Mouse (Mus musculus) left cerebral cortex, postnatal 14 days (tissue): ENCODE results near the gene Hcn3. TPM values are rescaled to one million over a fixed set of nuclear protein-coding genes. Genes with fewer than 3 reads are reported as not detected.

Experiments used
- DNase-seq, 2 experiments: peaks; one replicate each; pipeline ENCODE4 v3.0.0; 2021 to 2022; ENCODE audit warnings: low spot score in 2 of 2, mixed read lengths in 1 of 2
- intact Hi-C: fragments of 180-260 bp; cut with DNase I; formaldehyde crosslinking; loops from one replicate; pipeline ENCODE4 v1.15.1; 2025
- total RNA-seq, 2 experiments: library from RNA; stranded (reverse); gene quantifications; 2 replicates each; pipeline ENCODE4 v1.2.3; 2021

The Hcn3 gene
- total RNA-seq, 2 experiments from 2014 or later, result 20.4 to 25.1 TPM

DNA sequence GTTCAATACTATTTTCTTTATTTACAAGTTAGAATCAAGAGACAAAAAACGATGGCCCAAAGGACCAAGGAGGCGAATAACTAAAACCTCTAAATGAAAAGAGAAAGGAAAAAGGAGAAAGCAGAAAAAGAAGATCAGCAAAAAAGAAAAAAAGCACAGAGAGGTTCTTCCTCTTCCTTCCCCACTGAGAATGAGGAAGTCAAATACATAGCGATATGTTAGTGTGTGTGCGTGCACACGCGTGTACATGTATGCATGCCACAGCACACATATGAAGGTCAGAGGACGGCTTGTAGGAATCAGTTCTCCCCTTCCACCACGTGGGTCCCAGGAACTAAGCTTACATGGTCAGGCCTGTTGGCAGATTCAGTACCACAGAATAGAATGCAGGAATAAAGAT lies 3.0 kb downstream of the Hcn3 start:
- no peak for DNase-seq
- intact Hi-C loops, result loop anchor here (5.0 kb wide), 1 partner anchor 40 kb away; no protein-coding TSS in a partner anchor

DNA sequence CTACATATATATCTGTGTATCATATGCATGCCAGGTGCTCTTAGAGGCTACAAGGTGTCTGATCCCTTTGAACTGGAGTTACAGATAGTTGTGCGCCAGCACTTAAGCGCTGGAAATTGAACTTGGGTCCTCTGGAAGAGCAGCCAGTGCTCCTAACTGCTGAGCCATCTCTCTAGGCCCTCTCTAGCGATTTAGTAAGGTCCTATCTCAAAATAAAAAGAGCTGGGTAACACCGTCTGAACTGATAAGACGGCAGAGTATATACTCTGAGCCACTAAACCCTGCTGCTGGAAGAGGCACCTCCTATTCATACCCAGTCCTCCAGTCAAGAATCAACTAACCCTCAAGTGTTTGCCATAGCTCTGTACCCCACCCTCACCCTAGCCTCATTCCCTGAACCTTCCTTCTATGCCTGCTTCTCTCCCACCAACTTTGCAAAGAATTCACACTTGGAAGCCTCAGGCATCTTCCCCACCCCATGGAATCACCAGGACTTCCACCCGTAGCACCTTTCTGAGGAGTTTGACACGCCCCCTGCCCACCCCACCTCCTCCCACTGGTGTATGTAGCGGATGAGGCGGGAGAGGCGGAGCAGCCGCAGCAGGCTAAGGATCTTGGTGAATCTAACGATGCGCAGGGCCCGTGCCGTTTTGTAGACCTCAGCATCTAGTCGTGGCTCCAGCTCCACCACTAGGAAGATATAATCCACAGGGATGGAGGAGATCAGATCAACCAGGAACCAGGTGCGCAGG lies 7.7 kb downstream of the Hcn3 start:
- no peak for DNase-seq

DNA sequence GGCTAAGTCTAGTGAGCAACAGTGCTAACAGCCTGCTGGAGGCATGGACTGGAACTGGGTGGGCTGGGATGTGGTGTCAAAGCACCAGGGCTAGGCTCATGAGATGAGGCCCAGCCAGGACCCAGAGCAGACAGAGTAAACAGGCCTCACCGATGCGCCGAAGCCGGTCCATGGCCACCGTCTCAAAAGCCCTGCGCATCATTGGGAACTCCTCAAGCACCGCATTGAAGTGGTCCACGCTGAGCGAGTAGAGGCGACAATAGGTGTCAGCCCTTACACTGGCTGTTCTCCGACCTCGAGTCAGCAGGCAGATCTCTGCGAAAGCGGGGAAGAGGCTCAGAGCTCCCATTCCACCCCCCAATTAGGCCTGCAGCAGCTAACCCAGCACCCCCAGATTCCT lies 11.4 kb downstream of the Hcn3 start:
- no peak for DNase-seq
- intact Hi-C loops, result loop anchor here (10.0 kb wide), 1 partner anchor 204 kb away; no protein-coding TSS in a partner anchor

More for the DNA sequence above, 7.7 kb downstream of the Hcn3 start:
- intact Hi-C loops, result no loop called here

GRCm38 (mm10) chr3:89147979-89148311 lies 12.1 kb downstream of the Hcn3 start:
- intact Hi-C loops, result loop anchor here (10.0 kb wide), 1 partner anchor 203 kb away; no protein-coding TSS in a partner anchor
- no peak for DNase-seq

GRCm38 (mm10) chr3:89147101-89147978 lies 12.7 kb downstream of the Hcn3 start:
- intact Hi-C loops, result loop anchor here (10.0 kb wide), 1 partner anchor 203 kb away; no protein-coding TSS in a partner anchor
- no peak for DNase-seq

- intact Hi-C loops, result loop anchor here (10.0 kb wide), 1 partner anchor 201 kb away; no protein-coding TSS in a partner anchor
- no peak for DNase-seq
Measured at GRCm38 (mm10) chr3:89145566-89145965, 14.4 kb downstream of the Hcn3 start.

DNA sequence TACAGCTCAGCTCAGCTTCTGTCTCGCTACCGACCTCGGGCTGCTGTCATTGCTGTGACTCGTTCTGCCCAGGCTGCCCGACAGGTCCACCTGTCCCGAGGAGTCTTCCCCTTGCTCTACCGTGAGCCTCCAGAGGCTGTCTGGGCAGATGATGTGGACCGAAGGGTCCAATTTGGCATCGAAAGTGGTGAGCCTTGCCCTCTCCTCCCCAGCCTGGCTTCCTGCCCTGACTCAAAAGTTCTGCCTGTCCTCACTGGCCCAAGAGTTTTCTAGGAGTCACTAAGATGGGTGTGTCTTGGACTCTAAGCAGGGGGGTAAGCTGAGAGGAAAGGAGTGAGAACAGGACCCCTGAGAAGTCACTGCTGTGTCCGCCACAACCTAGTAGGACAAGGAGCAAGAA lies 15.2 kb downstream of the Hcn3 start:
- DNase-seq, result no peak
- intact Hi-C loops, result loop anchor here (10.0 kb wide), 1 partner anchor 200 kb away; no protein-coding TSS in a partner anchor

GRCm38 (mm10) chr3:89136365-89136764 lies 23.6 kb downstream of the Hcn3 start:
- intact Hi-C loops, result no loop called here
- no peak for DNase-seq

- intact Hi-C loops, result no loop called here
- no peak for DNase-seq
Measured at GRCm38 (mm10) chr3:89135958-89136357, 24.0 kb downstream of the Hcn3 start, which contains the start of gene Pklr. TSS of gene Pklr (plus strand) at chr3:89136142.

- intact Hi-C loops, result no loop called here
- no peak for DNase-seq
Measured at GRCm38 (mm10) chr3:89133752-89134151, 26.2 kb downstream of the Hcn3 start.

GRCm38 (mm10) chr3:89133063-89133450 lies 26.9 kb downstream of the Hcn3 start:
- DNase-seq, result no peak
- intact Hi-C loops, result no loop called here

DNA sequence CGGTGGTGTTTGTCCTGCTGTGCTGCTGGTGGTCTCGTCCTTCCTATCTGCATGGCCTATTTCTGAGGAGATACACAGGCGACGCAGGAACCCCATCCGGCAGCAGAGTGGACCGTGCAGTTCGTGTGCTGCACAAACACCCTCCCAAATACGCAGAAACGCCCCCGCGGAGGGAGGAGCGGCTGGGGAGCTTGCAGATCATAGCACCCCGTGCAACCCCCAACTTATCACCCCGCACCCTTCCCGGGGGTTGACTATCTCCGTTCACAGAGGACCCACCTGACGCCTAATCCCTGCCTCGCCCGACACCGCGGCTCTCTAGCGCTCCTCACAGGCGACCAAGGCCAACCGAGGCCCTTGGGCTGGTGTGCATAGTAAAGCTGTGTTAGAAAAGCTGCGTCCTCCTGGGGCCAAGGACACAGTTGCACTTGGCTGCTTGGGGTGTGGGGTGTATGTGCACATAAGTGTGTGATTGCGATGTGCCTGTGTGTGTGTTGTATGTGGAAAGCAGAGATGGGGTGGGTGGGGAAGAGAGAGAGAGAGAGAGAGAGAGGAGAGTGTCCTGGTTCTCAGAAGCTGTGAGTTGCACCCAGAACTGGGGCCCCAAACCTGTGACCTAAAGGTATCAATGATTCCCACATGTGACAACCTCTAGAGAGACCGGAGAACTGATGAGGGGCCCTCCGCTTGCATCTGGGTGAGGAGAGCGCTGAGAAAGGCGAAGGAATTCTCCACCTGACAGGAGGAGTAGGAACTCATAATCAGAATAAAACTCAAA lies 27.5 kb downstream of the Hcn3 start:
- DNase-seq, result peak; percentile 38 to 53
- intact Hi-C loops, result no loop called here

DNA sequence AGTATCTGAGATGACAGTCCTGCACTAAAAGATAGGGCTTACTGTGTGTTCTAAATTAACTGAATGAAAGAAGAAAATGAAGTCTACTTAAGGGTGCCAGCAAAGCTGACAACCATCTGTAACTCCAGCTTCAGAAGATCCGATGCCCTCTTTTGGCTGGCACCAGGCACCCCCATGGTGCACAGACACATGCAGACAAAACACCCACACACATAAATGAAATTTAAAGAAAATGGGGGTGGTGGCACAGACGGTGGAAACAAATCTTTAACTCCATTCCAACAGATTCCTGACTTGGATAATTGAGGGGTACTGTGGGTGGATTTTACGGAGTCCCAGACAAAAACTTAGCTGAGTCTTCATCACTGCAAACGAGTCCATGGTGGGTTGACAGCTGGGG lies 28.2 kb downstream of the Hcn3 start:
- DNase-seq, result peak; percentile 64 to 82
- intact Hi-C loops, result no loop called here

GRCm38 (mm10) chr3:89129908-89130307 lies 30.1 kb downstream of the Hcn3 start:
- intact Hi-C loops, result no loop called here
- DNase-seq, result no peak

DNA sequence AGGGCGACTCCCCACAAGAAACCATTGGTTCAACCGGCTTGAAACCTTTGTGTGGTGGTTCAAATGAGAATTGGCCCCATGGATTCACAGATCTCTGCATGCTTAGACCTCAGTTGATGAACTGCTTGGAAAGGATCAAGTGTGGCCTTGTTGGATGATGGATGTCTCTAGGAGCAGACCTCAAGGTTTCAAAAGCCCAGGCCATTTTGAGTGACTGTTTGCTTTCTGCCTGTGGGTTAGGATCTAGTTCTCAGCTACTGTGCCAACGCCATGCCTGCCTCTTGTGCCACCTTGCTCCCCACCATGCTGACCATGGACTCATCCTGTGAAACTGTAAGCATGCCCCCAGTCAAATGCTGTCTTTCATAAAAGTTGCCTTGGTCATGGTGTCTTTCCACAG lies 34.0 kb downstream of the Hcn3 start:
- DNase-seq, result no peak
- intact Hi-C loops, result no loop called here

DNA sequence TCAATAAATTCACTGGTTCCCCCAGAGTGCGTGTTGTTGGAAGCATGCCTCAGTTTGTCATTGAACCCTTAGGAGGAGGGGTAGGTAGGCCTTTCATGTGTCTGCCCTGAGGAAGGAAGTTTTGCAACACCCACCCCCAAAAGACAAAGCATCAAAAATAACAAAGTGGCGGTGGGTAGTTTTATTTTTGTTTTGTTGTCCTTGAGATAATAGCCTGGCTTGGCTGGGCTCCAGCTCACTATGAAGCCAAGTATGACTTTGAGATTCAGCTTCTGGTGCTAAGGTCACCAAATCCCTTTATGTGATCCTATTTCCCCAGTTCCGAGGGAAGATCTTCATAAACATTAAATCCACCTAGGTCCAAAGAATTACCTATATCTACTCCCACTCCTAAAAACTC lies 35.8 kb downstream of the Hcn3 start:
- intact Hi-C loops, result no loop called here
- DNase-seq, result no peak

GRCm38 (mm10) chr3:89123313-89123712 lies 36.7 kb downstream of the Hcn3 start:
- DNase-seq, result no peak
- intact Hi-C loops, result no loop called here

GRCm38 (mm10) chr3:89115522-89115921 lies 44.5 kb downstream of the Hcn3 start:
- intact Hi-C loops, result loop anchor here (5.0 kb wide), 2 partner anchors 42 to 97 kb away; no protein-coding TSS in a partner anchor
- DNase-seq, result peak in 1 of 2 experiments; percentile 36

DNA sequence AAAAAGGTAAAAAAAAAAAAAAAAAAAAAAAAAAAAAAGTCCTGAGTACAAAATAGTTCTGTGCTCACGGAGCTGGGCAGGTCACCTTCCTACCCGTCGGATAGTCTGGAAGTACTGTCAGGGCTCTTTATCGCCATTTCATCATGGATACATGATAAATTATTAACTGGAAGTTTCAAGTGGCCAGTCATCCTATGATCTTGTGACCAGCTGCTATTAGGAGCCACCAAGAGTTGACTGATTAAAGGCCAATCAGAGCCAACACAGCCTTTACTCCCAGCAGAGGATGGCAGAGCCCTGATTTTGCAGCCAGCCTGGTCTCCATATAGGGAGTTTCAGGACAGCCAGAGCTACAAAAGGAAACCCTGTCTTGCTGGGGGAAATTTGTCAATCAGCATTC lies 46.9 kb downstream of the Hcn3 start:
- intact Hi-C loops, result no loop called here
- DNase-seq, result no peak

GRCm38 (mm10) chr3:89108146-89108545 lies 51.9 kb downstream of the Hcn3 start:
- intact Hi-C loops, result no loop called here
- no peak for DNase-seq
